Mouse (Mus musculus) thymus, postnatal 0 days (tissue): Measurements from ENCODE around the gene Foxp1. TPM values are rescaled to one million over a fixed set of nuclear protein-coding genes. Genes with fewer than 3 reads are reported as not detected.

Source experiments
- DNase-seq: peaks from one replicate; pipeline ENCODE4 v3.0.0-alpha.2; 2015; ENCODE audit warnings: low spot score
- polyA plus RNA-seq: library from polyadenylated mRNA; unstranded; fragments of >200 nt; fragmentation: Nextera tagmentation; extraction: Ambion mirVana; gene quantifications from 2 replicates; pipeline ENCODE4 v1.2.1, GENCODE M21; 2015

Gene Foxp1
- polyA plus RNA-seq, 1 experiment from 2014 or later, result 82.5 TPM

DNA sequence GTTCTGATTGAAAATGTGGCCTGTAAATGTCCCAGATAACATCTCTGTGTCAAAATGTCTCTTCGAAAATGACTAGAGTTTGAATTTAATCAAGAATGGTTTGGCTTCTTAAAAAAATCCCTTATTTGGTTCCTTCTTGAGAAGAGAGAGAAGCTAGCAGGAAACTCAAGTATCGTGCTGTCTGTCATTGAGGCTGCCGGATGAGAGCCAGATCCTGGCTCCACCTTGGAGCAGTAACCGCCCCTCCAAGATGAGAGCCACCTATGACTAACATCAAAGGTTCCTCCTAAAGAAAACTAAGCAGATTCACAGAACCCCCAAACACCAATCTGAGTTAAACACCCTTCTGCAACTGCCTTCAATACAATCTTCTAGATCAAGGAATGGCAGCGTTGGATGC is 225.0 kb downstream of the Foxp1 start:
- DNase-seq, result no peak

DNA sequence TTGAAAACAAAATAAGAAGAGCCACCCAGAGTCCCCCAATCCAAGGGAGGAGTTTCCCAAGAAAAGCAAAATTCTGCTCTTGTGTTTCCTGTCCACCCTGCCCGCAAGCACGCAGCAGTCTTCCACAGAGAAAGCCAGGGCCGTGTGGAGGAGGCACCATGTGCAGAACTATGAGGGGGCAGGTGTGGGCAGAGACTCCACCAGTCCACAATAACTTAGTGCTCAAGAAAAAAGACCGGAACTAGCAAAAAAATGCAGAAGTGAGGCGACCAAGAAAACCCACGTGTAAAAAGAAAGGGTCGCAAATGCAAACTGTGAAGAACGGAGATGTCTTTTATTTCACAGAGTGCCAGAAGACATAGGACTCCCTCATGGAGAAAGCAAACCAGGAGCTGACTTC is 227.0 kb downstream of the Foxp1 start:
- DNase-seq, result no peak

DNA sequence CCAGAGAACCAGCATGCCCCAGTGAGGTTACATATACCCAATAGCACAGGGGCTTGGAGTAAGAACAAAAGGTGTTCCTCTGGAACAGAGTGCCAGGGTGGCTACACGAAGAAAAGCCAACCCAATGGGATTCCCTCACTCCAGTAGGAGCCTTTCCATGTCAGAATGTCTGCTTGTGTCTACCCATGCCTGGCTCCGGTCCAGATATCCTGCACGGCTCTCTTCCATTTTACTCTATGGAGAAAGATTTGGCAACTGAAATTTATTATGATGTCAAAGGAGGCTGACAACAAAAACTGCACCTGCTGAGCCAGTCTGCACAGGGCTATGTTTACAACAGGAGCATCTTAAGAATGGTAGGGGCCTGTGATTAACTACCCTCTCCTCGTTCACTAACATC is 233.3 kb downstream of the Foxp1 start:
- DNase-seq, result no peak

DNA sequence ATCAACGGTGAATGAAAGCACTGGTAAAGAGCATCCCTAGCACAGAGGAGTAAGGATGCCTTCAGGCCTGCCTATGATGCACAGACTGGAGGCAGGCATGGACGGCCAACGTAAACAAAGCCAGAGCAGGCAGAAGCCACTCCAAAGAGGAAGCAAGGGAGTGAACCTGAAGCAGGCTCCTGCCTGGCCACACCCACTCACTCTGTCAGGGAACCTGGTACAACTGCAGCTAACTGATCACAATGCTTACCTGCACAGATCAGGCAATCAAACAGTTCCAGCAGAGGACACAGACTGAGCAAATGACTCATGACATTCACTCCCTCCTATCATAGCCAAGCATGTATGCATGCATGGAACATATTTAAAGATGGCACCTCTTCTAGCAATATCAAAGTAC is 237.5 kb downstream of the Foxp1 start:
- no peak for DNase-seq

DNA sequence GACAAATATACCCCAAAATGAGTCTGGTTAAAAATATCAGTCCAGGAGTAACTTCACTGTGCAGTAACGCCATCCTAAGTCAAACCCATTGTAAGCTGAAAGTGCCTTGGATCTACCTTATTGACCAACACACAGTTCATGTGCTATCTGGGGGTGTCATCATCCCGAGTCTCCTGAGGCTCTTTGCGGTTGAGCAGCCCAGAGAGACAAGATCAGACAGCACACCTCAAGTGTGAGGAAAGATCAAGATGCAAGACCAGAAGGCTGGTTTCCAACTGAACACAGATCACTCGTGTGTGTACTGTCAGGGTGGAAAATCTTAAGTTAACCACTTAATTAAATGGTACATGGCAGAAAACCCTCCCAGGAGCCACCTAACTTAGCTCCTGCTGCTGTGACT is 238.5 kb downstream of the Foxp1 start:
- peak; percentile 30 for DNase-seq

DNA sequence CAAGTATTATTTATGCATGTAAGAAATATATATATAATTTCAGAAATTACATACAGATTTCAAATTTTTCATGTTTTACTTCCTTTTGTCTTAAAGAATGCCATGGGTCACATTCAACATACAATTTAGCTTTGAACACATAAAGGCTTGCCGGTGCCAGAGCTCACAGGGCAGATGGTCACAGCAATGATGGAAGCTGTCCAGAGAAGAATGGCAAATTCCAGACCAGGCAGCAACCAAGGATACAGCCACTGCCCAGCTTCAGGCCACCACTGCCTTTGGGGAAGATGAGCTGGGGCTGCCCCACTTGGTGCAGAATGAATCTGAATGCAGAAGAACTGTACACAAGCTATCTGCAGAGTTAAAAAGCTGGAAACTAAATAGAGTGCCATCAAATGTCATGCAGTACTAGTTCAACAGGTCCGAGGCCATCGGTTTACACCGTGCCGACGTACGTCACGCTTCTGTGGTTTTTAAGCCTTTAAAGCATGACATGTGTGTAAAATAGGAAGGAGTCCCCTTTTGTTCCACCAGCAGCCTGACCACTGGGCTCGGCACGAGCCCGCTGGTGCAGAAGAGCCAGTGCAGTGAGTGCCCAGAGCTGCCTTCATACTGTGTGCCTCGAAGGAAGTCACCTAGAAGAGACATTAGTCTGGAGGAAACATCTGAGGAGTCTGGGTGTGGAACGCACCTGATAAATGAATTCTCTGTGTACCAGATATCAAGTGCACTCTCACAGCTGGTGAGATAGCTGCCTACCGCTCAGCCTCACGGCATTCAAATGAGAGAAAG is 239.5 kb downstream of the Foxp1 start:
- peak; percentile 64 for DNase-seq

DNA sequence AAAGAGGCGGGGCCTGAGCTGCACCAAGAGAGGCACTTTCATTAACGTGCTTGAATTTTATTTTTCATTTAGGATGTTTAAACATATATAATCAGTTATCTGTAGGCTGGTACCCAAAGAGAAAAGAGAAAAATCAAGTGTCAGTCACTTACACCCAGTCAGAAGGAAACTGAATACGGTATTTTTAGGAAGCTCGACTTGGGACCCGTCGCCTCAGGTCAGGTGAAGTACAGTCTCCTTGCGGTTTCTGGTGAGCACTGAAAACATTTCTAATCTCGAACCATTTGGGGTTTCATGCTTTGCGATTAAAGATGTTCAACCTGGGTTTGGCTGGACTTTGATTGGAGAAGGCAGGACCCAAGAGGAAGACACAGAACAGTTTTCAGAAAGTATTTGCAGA is 241.1 kb downstream of the Foxp1 start:
- DNase-seq, result no peak

DNA sequence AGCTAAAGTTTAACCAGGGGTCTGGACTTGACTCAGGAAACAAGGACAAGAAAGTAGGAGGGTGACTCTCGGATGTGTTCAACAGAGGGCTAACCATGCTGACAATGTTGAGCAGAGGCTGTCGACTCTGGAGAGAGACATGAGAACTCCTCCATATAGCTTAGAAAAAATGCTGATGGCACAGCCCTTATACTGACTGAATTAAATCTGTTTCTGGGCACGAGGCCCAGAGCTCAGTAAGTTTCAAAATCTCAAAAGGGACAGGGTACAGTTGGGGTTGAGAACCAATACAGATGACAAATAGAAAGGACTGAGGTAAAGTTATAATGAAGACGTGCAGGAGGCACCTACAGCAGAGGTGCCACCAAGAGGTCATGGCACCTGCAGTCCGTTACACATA is 241.9 kb downstream of the Foxp1 start:
- DNase-seq, result no peak

DNA sequence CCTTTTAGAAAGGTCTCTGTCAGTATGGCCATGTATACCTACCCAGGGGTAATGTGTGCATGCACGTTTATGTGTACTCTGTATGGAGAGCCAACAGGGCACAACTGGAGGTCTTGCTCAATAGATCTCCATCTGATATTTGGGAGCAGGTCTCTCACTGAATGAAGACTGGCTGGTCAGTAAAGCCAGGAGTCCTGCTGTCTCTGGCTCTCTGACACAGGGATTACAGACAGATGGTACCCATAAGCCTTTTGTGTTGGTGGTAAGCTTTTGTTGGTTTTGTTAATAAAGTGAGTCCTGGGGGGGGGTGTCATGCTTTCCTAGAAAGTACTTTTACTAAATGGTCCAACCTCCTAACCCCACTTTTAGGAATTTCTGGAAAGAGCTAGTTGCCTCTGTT is 245.3 kb downstream of the Foxp1 start:
- DNase-seq, result no peak

DNA sequence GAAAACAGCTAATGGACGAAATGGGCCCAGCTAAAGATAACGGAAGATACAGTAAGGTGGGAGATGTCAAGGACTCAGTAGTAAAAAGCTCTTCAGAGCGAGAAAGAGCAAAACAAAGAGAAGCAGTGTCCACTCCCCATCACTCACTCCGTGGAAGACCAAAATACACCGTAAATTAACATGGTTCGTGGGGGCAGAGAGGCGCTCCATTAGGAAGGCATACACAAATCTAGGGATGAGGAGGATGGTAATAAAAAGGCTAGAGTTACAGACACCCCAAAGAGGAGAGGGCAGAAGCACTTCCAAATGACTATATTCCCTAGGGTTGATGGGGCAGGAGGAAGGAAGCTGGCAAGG is 246.2 kb downstream of the Foxp1 start:
- DNase-seq, result no peak

DNA sequence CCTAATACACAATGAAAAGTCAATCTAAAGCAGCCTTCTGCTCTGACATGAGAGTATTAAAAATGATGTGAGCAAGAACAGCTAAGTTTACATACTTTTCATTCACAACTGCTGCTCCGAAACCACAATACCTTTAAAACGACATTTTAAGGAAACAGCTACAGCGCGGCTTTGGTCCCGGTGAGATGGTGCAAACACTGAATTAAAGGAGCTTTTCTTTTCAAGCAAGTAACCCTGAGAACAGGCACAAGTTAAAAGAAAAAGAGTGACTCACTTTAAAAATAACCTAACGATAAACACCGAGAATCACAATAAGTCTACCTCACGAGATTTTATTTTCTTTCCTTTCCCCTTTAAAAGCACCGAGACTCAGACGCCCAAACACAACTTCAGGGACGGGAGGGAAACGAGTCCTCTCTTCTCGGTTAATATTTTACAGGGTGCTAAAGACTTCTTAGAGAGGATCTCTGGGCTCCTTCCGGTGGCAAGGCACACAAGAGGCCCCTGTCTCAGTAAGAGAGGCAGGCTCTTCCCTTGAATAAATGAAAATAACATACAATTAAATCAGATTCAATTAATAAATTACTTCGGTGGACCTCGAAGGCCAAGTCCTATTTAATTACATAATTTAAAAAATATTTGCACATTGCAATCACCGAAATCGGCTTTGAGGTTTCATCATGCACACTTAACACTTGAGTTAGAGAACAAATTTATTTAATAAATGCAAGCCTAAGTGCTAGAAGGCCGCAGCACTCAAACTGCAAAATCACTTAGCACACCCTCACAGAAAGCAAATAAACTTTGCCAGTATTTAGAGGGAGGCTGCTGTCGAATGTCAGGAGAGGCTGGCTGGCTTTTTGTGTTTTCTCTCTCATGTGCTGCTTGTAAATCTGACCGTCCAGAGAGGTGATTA is 246.9 kb downstream of the Foxp1 start:
- peak; percentile 46 for DNase-seq

DNA sequence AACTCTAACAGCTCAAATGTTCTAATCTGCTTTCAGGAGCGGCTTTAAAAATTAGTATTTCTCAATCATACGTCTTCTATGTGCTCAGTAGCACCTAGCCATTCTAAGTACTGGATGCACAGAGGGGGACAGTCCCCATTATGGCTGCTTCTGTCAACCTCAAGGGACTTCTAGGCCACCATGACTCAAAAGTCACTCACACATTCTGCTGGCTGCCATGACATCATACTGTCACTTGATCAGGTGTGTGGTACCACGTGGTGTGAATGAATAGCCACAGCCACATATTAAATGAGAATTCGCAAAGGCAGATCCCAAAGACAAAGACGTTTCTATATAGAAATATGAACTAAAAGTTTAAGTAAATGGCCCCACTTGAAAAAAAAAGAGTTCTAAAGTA is 247.9 kb downstream of the Foxp1 start:
- no peak for DNase-seq

DNA sequence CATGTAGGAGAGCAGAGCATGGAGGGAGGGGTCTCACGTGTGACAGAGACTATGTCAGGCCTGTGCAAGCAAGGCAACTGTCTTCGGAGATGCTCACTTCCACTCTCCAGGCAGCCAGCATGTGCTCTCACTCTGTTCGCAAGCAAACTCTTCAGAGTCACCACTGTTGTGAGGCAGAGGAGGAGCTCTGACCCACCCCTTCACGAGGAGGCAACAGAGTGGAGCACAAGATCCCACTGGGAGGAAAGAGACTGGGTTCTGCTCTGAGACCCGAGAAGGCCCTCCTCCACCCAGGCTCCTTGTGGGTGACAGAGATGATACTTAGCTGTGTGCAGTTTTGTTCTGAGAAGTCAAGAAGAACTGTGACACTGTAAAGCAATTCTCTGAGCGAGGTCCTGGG is 248.3 kb downstream of the Foxp1 start:
- DNase-seq, result no peak

DNA sequence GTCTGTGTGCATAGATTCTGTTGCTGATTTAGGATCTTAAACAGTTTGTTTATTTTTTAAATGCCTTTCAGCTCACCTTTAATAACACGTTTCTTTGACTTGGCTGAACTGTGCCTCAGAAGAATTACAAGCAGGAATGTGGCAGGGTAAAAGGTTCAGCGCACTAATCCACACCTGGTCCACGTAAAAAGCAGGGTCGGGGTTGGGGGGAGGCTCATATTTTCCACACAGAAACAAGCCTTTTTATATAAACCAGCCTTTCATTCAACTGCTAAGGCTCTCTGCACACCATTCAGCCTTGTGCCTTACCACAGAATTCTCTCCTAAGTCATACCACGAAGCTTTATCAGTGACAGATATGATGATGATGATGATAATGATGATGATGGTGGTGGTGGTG is 249.3 kb downstream of the Foxp1 start:
- no peak for DNase-seq

DNA sequence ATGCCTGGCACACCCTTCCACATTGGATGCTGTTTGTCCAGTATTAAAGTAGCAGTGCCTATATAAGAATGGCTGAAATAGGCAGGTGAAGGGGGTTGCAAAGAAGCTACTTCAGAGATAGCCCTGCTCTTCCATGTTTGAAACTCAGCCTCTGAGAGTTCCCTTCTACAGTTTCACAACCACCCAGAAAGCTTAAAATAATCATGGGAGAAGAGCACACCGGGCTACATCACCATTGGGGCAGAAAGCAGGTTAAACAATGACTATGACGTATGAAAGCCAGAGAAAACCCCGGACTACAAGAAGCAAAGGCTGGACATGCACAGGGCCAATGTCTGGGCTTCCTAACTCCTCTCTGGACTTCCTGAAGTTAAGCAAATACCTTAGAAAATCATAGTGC is 250.3 kb downstream of the Foxp1 start:
- no peak for DNase-seq

DNA sequence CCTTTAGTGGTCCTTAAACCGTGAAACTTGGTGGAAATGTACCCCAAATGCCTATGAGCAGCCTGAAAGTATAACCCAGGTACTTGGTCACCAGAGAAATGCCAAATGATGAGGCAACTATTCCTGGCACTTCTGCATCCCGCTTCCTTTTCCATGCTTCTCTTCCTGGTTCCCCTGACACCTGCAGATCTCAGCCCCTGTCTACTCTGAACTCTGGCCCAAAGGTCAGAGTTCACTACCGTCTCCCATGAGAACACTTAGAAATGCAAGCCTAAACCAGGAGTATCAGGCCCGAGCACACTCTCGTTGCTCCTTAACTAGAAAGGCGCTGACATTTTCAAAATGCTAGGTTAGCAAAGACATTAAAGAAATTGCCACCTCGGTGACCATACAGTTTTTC is 250.8 kb downstream of the Foxp1 start:
- no peak for DNase-seq

DNA sequence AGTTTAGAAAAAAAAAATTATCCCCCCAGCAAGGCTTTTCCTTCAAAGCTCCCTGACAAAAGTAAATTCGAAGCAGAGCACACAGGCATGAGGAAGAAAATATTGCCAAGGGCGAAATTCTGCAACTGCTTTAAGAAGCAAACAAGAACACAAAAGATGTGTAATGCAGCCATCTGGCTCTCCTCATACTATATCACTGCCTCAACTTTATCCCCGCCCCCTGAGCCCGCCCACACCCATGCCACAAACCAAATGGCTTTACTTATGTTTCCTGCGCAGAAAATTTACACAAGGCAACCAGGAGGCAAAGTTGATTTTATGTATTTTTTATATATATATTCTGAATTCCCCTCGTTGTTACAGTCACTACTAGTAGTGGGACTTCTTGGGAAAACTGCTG is 252.6 kb downstream of the Foxp1 start:
- DNase-seq, result peak; percentile 66

DNA sequence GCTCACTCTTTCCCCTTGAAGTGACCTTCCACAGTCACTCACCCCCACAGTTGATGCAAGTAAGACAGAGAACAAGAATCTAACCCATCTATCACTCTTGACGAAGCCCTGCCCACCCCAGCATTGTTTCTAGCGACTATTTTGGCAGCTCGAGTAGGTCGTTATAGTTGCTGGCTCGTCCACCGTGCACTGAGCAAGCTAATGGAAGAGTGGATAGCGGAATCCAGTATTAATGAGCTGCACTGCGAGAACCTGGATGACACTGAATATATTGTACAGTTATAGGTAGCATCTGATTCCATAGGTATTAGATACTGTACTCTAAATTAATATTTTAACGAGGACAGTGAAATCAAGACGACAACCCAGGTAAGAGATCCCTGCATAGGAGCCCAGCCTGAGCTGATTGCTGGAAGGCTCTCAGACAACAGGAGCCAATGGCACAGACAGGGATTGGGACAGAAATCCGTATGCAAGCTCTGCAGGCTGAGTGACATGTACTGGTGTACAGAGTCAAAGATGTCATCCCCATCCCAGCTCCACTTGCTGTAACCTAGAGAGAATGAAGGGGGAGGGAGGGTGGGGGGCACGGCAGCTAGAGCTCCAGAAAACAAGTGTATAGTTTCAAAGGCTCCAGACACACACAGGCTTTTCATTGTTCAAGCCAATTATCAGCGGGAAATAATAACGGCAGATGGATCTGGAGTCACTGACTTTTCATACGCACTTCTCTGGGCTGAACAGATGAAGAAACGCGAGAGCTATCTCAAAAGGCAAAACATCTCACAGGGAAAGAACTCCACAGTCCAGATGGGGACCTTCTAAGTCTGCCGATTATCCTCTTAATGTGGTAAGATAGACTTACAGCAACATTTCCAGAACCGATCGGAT is 254.1 kb downstream of the Foxp1 start:
- DNase-seq, result no peak

DNA sequence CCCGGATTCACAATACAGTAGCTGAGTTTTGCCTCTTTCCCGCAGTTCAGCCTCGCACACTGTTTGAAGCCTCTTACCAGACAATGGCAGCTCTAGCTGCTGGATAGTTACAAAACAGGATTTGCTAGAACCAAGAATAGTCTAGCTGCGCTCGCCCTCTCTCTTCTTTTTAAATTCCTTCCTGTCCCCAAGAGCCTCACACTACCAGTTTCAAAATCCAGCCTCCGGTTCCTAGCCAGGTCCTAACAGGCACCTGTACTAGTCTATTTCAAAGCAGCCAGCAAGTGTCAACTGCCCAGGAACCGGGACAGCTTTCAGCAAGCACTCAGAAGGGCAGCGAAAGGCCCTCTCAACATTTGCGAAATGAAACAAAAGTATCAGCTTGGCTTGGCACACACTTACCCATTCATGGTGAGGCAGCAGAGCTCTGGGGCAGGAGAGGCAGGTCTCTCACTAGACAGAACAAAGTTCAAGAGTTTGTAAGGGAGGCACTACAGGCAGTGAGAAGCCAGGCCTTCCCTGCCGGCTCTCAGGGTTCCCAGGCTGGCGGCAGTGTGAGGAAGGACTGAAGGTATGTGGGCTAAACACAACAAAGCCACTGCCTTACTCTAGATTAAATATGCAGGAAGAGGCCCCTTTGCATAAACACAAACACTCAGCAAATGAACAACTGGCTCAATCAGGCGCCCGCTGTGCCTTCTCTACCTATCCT is 256.4 kb downstream of the Foxp1 start:
- peak; percentile 51 for DNase-seq

DNA sequence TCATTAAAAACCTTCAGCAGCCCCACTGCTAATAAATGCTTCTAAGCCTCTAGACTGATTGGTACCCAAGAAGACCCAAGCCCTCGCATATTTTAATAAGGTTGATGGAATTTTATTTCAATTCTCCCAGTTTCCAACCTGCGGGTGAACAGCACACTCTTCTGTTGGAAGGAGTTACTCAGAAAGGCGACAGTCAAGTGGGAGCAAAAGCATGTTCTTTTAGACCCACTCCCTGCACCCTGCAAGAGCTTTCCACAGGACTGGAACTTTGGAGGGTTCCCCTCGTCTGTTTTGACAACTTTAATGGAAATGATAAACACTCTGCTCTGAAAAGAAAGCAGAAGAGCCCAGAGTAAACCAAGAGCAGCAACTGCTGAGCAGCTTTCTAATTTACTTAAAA is 257.3 kb downstream of the Foxp1 start:
- DNase-seq, result no peak
